Mouse (Mus musculus): ENCODE results near the gene Ptgfrn. TPM values are rescaled to one million over a fixed set of nuclear protein-coding genes. Genes with fewer than 3 reads are reported as not detected.

Ptgfrn gene
- total RNA-seq (2021), result 10 to 100 TPM; 18.4 to 21.3 TPM
- long read RNA-seq, experiment 1, full-length matches to known transcripts, result 2 of 8 reads
- long read RNA-seq, experiment 1, partial matches to known transcripts, result 4 of 8 reads
- long read RNA-seq, experiment 1, other reads (novel, unspliced or antisense), result 2 of 8 reads
- long read RNA-seq, experiment 2, full-length matches to known transcripts, result 2 of 7 reads
- long read RNA-seq, experiment 2, partial matches to known transcripts, result 1 of 7 reads
- long read RNA-seq, experiment 2, other reads (novel, unspliced or antisense), result 4 of 7 reads

DNA sequence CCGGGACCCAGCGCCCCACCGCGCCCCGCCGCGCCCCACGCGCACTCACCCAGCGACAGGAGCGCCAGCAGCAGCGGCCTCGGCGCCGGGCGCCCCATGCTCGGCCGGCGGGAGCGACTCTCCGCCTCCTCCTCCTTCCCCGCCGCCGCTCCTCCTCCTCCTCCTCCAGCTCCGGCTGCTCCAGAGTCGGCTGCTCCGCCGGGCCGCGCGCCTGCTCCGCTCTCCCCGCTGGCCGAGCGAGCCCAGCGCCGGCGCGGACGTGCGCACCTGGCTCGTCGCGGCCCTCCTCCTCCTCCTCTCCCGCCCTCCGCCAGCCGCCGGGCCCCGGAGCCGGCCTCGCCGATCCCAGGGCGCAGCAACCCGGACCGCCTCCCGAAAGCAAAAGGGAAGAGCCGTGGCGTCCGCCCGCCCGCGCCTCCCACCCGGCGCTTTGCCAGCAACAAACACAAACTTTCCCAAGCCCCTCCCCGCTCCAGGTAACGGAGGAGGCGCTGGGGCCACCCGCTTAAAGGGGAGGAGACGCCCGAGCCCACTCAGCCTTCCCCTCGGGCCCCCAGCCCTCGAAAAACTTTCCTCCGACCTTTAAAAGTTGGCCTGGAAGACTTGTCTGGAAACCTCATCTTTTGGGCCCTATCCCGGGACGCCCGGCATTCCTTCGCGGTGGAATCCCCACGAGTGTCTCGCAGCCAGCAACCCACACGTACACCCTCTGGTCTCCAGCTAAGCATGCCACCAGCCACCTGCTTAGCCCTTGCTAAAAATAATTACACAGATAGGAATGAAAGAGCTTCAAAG lies at the start of gene Ptgfrn:
Ptgfrn (minus strand) TSS at position 236 of the 795 bp plus-strand sequence.
- peak in 1 of 2 experiments; percentile 29 for DNase-seq (ENCODE audit: low spot score in 2 of 2)

GRCm38 (mm10) chr3:101159701-101160100 lies 49.6 kb upstream of the Ptgfrn start:
- DNase-seq (ENCODE audit: low spot score in 2 of 2), result no peak

- no peak for DNase-seq (ENCODE audit: low spot score in 2 of 2)
Measured at GRCm38 (mm10) chr3:101154067-101154466, 44.0 kb upstream of the Ptgfrn start.

DNA sequence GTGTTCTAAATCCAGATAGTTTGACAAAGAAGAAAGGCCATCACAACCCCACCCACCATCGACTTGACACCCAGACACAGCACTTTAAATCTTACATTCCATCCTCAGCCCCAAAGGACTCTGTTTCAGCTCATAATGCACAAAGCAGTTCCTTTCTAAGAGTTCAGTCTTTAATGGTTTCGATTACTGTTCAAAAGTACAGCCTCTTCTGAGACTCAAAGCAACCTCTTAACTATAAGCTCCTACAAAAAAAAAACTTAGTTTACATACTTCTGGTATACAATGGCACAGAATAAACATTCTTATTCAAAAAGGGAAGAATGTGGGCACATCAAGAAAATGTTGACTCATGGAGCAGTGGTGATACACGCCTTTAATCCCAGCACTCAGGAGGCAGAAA lies 43.3 kb upstream of the Ptgfrn start:
- no peak for DNase-seq (ENCODE audit: low spot score in 2 of 2)

DNA sequence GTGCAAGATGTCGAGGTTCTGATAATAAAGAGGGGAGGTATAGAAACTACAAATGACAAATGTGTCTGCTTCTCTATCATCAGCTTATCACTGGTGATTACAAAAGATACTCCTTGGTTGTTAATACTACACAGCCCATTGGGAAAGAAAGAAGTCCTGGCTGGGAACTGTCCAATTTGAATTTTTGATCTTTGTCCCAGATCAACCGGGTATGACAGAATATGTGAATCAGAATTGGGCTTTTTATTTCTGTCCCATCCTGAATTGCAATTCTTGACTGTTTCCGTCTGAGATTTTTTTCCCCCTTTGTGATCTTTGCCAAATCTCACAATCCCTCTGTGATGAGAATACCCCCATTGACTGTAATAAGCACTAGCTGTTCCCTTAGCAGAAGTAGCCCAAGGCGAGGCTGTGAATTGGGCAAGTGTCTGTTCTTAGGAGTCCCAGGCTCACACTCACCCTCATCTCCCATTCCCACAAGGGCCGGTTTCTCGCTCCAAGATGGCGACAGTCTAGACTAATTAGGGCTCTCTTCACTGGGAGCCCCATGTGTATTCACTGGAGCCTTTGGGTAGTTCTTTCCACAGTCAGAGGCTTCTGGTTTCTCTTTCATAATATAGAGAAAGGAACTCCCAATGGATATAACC lies 36.2 kb upstream of the Ptgfrn start:
- peak in 1 of 2 experiments; percentile 34 for DNase-seq (ENCODE audit: low spot score in 2 of 2)

DNA sequence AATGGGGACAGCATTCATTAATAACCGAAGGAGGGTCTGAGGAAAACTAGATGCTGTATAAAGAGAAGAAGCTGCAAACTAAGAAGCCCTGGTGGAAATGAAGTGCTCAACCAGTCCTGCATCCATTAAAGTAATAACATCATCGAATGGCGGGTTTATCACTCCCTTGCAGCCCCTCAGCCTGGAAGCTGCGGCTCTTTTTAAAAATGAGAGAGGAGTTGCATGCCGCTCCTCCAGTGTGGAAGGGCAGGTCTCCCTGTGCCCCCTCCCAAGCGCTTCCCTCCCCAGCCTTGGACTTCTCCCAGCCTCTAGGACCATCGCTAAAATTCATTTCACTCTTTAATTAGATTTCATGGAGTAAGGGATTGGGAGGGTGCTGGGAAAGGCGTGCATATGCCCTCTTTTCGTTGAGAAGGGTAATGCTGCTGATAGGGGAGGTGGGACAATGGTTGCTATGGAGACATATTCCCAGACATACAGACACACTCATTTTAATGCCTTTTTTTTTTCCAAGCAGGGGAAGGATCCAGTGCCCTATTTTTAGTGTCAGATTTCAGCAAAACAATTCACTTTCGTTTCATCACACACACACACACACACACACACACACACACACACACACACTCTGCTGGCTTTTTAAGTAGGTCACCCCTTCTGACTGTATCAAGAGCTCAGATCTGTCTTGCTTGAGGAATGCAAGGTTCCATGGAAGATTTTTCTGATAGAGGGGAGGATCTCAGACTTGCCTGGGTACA lies 35.4 kb upstream of the Ptgfrn start:
- DNase-seq (ENCODE audit: low spot score in 2 of 2), result peak in 1 of 2 experiments; percentile 23

GRCm38 (mm10) chr3:101144366-101144948 lies 34.4 kb upstream of the Ptgfrn start:
- no peak for DNase-seq (ENCODE audit: low spot score in 2 of 2)

- DNase-seq (ENCODE audit: low spot score in 2 of 2), result no peak
Measured at GRCm38 (mm10) chr3:101143465-101143864, 33.4 kb upstream of the Ptgfrn start.

DNA sequence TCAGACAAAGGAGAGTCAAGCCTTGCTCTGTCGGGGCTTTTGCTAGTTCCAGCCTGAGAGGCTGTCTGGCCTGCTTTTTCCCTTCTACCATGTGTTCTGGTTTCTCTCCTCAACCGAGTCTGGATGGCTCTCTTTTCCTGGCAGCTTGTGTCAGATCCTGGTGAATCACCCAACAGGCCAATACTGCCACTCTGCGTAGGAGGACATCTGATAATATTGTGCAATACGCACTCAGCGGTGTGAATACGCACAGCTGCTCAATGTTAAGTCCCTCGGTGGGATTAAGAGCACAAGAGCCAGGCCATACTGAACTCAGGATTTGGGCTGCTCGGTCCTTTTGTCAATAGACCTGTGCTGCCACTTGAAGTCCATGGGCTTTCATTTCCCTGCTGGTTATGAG lies 31.8 kb upstream of the Ptgfrn start:
- DNase-seq (ENCODE audit: low spot score in 2 of 2), result peak in 1 of 2 experiments; percentile 68

DNA sequence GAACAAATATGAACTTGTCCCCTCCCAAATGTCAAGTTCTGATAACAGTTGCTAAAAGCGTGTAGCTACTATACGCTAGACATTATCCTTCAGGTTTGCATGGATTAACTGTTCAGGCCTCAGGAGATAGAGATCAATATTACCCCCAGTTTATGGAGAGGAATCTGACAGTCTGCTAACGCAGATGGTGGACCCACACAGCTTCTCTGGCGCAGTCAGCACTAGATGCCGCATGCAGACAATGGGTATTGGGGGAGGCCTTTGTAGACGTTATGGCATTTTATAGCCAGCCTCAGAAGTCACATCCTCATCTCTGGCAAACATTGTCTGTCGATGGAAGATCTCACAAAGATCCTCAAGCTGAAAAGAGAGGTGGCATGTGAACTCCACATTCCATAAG lies 29.9 kb upstream of the Ptgfrn start:
- DNase-seq (ENCODE audit: low spot score in 2 of 2), result peak in 1 of 2 experiments; percentile 51

DNA sequence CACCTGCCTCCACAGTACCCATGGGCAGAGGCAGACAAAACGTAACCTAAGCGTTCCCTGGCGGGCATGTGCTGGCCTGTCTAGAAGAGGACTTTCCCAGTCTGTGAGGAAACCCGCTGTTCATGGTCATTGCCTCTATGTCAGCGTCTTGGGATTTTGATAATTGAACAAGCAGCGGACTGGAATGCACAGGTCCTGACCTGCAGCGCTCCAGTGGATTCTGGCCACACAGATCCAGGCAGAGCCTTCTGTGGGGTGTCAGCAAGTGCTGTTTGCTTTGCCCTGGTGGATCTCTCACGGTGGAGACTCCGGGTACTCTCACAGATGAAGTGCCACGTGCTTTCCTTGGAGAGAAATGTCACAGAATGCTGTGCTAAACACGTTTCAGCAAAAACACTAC lies 26.4 kb upstream of the Ptgfrn start:
- no peak for DNase-seq (ENCODE audit: low spot score in 2 of 2)

- no peak for DNase-seq (ENCODE audit: low spot score in 2 of 2)
Measured at GRCm38 (mm10) chr3:101134861-101135260, 24.8 kb upstream of the Ptgfrn start.

DNA sequence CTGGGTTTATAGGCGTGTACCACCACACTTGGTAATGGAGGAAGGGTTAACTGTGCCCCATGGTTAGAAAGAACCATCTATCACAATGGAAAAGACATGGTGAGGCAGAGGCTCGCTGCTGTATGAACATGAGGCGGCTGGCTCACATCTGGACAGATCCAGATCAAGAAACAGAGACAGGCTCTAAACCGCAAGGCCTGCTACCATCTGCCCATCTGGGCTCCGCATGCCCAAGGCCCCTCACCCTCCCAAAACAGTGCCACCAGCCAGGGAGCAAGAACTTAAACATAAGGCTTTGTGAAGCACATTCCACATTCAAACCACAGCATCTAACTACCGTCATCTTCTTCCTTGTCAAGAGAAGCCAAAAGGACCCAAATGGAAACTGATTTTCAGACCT lies 22.9 kb upstream of the Ptgfrn start:
- DNase-seq (ENCODE audit: low spot score in 2 of 2), result no peak

DNA sequence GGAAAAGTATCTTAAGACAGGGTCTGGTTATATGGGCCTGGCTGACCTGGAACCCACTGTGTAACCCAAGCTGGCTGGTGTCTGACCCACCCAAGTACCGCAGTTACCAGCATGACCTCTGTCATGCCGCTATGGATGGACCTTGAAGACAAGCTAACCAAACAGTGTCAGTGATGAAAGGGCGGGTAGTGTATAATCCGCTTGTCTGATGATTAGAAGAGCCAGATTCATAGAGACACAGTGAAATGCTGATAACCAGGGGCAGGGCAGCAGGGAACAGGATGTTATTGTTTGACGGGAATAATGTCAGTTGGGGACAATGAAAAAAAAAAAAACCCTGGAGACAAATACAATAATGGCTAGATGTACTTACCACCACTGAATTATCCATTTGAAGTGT lies 21.7 kb upstream of the Ptgfrn start:
- no peak for DNase-seq (ENCODE audit: low spot score in 2 of 2)

- DNase-seq (ENCODE audit: low spot score in 2 of 2), result no peak
Measured at GRCm38 (mm10) chr3:101130526-101130925, 20.4 kb upstream of the Ptgfrn start.

GRCm38 (mm10) chr3:101129620-101130019 lies 19.5 kb upstream of the Ptgfrn start:
- no peak for DNase-seq (ENCODE audit: low spot score in 2 of 2)

- DNase-seq (ENCODE audit: low spot score in 2 of 2), result no peak
Measured at GRCm38 (mm10) chr3:101129090-101129489, 19.0 kb upstream of the Ptgfrn start.

DNA sequence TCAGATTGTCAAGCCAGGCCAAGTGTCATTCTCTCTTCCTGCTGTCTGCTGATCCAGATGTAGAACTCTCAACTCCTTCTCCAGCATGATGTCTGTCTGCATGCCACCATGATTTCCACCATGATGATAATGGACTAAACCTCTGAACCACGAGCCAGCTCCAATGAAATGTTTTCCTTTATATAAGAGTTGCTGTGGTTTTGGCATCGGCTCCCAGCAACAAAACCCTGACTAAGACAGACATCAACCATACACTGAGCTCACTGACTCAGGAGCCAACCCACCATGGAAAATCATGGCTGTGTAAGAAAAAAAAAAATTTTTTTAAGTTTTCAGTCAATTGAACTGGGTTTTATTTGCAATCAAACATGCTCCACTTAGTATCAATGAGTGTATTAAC lies 17.7 kb upstream of the Ptgfrn start:
- DNase-seq (ENCODE audit: low spot score in 2 of 2), result no peak

DNA sequence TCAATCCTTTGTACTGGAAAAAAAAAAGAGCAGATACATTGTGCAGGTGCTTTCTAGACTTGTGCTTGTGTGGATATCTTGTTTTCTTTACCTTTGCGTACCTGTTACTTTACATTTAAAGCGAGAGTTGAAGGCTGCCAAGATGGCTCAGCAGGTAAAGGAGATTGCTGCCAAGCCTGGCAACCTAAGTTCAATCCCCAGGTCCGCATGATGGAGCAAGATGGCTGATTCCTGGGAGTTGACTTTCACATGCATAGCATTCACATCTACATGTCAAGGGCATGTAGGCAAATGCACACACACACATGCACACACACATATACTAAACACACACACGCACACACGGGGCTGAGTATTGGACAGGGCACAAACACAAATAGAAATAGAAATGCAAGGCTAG lies 14.6 kb upstream of the Ptgfrn start:
- no peak for DNase-seq (ENCODE audit: low spot score in 2 of 2)

- DNase-seq (ENCODE audit: low spot score in 2 of 2), result no peak
Measured at GRCm38 (mm10) chr3:101122479-101122878, 12.4 kb upstream of the Ptgfrn start.

DNA sequence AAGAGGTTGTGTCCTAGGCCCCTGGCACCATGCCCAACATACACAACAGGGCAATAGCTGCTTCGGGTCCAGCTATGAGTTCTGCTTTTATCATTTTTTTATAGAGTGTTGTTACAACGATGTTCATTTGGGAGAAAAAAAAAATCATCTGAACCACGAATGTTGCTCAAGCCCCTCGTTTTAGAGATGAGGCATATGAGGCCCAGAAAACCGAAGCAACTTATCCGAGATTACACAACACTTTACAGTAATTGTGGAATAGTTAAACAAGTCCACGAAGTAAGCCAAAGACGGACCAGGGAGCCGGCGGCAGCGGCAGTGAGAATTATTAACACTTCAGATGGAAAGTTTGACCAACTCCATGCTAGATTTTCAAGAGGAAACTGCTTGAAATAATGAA lies 7.7 kb upstream of the Ptgfrn start:
- no peak for DNase-seq (ENCODE audit: low spot score in 2 of 2)
